Mouse (Mus musculus): ENCODE measurements at regions not wholly inside any gene's neighbourhood (a gene's known extent, or its start where the extent isn't known, plus 50 kb on each side); places are given as distances from the start of the nearest gene placed in this dataset.

DNA sequence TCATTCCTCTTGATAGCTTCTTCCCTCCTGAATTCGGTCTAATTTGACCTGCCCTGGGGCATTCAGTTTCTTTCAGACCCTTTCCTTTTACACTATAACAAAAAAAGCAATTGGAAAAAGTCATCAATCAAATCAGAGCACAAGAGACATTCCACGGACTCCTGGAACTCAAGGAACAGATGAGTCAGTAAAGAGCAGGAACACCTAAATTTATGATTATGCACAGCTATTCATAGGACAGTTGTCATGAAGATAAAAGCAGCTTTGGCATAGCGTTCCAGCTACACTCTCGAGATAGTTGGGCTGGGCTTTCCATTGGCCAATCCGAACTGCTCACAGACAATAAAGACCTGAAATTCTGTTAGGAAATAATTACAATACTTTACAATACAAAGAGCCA lies 2348.4 kb upstream of the Gm7489 start:
- DNase-seq (ENCODE audit: inconsistent age in 2 of 2, low spot score in 1 of 2) = peak in 1 of 2 experiments; percentile 29

DNA sequence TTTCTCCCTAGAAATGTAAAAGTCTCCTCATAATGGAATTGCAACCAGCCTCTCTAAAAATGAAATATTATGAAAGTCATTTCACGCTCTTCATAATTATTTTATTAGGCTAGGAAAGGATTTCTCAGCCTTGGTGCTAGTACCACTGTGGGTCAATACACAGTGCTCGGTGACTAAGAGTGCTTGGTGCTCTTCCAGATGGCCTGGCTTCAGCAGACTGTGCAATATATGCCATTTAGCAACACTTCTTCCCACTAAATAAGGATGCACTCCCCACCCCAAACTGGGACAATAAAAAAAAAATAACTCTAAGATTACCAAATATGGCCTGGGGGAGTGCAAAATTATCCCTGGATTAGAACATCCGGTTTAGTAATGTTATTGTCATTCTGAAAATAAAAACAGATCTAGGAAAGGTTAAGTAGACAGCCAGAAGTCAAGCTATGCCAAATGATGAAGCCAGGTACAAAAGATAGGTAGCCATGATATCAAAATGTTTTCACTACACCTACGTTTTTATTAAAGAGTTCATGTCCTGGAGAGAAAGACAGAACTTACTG lies 2333.4 kb upstream of the Gm7489 start:
- no peak for DNase-seq (ENCODE audit: inconsistent age in 2 of 2, low spot score in 1 of 2)

DNA sequence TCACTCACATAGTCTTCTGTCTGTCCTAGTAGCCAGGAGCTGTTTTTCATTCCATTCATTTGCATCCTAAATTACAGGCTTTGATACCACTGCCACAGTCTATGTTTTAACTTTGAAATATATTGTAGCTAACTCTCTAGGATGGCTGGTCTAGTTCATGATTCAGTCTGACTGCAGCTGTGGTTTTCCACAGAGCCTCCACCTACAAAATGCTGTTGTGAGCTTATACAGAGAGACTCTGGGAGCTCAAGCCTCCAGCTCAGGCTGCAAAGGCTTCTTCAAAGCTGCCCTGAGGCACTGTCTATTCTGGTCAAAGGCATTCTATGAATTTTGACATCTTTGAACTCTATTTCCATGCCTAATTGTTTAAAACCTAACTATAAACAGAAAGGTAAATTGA lies 2326.5 kb upstream of the Gm7489 start:
- DNase-seq (ENCODE audit: inconsistent age in 2 of 2, low spot score in 1 of 2) = no peak

DNA sequence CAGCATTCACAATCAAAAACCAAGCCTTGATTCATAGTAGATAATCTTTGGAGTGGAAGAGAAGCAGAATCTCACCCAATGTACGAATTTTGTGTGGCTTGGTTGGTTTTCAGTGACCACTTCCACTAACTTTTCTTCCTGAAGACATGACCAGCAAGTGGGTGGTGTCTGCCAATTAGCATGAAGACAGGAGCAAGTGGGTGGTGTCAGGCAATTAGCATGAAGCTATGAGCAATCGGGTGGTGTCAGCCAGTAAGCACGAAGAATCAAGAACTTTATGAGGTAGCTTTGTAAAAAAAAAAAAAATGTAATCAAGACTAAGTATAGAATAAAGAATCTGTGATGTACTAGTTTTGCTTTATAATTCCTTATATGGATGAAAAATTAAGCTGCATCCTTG lies 2319.2 kb upstream of the Gm7489 start:
- no peak for DNase-seq (ENCODE audit: inconsistent age in 2 of 2, low spot score in 1 of 2)

DNA sequence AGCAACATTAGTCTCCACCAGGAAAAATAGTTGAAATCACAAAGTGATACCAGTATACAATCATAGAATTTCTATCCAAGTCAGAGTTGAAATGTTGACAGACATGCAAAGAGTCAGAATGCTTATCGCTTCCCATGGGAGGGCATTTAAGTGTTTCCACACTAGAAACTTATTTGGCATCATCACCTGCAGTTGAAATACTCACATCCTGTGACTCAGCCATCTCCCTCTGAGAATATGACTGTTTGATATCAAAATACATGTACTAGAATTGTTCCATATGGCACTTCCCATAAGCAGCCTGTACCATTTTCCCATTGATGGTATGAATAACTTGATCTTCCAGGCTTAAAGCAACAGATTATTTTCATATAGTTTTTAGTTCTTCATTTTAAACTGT lies 2314.1 kb upstream of the Gm7489 start:
- no peak for DNase-seq (ENCODE audit: inconsistent age in 2 of 2, low spot score in 1 of 2)

DNA sequence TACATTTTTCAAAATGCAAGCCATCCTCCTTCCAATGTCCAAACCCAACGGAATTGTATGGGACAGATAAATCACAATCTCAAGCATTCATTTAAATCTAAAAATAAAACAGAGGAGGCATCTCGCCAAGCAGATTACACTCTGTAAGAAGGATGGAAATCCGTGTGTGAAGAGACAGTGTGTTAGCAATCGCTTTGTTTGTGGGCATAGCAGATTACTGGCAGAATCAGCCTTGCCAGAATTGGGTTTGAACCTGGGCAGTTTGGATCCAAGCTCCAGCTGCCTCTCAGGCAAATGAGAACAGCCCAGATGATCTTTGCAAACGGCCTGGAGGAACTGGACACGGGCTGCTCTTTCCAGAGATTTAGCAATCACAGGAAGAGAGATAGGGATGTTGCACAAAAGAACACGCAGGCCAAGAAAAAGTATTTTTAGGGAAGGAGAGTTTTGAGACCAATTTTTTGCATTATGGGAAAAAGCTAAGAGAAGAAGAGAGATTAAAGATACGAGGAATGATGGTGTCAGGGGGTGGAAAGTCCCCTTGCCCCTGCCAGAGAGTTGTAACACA lies 2310.1 kb upstream of the Gm7489 start:
- DNase-seq (ENCODE audit: inconsistent age in 2 of 2, low spot score in 1 of 2) = no peak

DNA sequence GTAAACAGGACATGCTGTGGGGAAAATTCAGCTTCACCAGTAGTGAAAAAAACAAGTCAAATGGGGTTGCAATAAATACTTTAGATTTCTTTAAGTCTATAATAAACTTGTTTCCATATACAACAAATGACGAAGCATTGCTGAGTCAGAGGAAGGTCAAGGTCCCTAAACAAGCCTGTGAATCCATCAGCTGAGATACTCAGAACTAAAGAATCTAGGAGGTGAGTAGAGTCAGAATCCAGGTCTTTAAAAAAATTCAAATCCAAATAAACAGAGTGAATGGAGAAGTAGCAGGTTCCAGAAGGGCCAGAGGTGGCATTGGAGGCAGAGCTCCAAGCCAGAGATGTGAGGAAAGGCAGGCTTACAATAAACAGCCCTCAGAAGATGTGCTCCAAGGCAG lies 2301.1 kb upstream of the Gm7489 start:
- peak in 1 of 2 experiments; percentile 34 for DNase-seq (ENCODE audit: inconsistent age in 2 of 2, low spot score in 1 of 2)

DNA sequence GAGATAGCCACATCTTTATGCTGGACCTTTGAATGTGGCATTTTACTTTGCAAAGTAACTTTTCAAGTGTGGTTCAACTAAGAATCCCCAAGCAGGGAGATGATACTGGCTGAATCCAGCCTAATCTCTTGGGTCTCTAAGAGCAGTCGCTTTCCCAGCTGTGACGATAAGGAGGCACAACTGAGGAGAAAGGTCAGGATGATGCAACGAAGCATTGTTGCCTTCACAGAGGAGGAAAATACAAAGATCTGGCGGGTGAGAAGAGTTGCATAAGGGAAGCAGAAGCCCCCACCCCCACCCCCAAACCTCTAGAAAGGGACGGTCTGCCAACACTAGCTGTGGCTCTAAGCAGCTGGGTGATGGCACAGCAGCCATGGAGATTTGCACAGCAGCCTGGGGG lies 2298.6 kb upstream of the Gm7489 start:
- DNase-seq (ENCODE audit: inconsistent age in 2 of 2, low spot score in 1 of 2) = no peak

DNA sequence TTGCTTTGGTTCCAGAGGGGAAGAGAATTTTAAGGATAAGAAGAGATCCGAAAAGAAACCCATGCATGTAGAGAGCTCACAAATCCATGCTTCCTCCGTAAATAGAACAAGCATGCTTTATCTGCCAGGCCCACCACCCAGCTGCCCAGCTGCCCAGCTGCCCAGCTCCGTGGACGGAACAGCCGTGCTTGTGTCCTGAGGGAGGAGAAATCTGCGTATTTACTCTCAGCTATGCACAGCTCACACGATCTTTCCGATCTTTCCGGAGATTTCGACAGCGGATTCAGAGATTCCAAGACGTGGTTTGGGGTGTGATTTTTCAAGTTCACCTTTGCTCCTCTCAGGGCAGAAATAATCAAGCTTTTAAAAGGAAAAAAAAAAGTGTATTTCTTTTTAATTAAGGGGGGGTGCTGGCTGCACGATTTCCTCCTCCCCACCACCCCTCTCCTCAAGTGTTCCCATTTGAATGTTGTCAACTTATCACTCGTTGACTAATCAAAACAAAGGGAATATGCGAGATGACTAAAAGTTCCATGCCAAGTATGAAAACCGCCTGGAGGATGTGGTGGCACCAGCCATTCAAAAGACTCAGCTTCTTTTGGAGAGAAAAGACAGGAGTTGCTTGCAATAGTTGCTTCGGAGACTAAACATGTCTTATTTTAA lies 2293.2 kb upstream of the Gm7489 start:
- no peak for DNase-seq (ENCODE audit: inconsistent age in 2 of 2, low spot score in 1 of 2)

DNA sequence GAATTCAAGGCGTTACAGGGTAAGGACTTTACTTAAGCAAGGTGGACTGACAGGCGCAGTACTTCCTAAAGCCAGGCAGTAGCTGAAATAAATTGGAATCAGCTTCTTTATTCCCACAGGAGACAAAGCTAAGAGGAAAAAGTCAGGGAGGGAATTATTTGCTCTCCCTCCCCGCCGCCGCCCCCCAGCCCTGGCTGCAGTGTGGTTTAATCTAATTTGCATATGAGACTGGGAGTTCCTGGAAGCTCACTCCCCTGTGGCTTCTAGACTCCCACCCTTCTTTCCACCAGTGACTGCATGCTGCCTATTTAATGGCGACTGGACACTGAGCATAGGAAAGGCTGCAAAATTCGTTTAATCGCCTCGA lies 2292.7 kb upstream of the Gm7489 start:
- peak in 1 of 2 experiments; percentile 39 for DNase-seq (ENCODE audit: inconsistent age in 2 of 2, low spot score in 1 of 2)

DNA sequence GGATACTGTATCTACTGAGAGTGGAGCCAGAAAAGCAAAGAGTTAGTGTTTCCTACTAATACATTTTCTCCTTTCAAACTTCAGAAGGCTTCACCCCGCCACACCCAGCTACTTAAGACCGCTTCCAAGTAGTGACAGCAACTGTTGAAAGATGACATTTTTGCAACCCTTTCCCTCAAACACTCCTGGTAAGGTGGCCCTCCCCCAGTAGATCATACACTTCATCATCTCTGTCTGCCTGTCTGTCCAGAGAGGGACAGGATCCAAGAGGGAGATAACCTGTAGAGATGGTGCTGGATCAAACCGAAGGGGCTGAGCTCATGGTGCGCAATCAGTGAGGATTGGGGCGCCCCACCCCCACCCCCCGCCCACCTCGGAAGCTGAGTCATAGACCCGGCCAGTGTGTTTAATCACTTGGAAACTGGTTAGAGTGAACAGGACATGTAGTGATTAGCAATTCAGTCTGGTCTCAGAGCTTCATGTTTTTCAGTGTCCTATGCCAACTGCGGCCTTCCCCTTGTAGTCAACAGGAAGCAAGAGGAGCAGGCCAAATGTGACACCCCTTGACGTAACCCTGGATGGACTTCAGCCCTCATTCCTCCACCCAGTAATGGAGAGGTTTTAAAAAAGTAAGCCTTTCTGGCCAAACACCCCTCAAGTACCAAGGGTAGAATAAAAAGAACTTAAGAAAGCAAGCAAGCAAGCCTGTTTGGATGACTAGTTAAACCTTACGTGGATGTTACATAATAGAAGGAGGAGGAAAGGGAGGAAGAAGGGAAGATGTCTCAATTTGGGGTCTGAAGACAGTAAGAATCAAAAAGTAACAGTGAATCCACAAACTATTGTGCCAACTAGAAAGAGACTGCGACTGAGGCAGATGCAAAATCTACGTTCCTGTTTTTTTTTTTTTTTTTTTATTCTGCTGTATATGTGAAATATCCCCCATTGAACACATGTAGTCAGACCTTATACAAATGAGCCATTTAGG lies 2291.9 kb upstream of the Gm7489 start:
- peak in 1 of 2 experiments; percentile 27 for DNase-seq (ENCODE audit: inconsistent age in 2 of 2, low spot score in 1 of 2)

DNA sequence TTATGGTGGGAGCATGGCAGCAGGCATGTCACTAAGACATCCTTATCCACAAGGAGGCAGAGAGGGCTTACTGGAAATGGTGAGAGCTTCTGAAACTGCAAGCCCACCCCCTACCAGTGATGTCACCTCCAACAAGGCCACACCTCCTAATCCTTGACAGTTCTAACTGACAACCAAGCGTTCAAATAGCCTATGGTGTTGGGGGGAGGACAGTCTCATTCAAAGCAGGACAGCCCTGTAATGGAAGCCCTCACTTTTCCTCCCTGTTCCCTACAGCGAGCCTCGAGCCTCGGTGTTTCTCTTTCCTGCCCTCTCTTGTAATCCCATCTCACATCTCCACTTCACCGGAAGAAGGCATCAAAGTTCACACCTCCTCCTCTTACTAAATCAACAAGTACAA lies 2290.6 kb upstream of the Gm7489 start:
- DNase-seq (ENCODE audit: inconsistent age in 2 of 2, low spot score in 1 of 2) = no peak

DNA sequence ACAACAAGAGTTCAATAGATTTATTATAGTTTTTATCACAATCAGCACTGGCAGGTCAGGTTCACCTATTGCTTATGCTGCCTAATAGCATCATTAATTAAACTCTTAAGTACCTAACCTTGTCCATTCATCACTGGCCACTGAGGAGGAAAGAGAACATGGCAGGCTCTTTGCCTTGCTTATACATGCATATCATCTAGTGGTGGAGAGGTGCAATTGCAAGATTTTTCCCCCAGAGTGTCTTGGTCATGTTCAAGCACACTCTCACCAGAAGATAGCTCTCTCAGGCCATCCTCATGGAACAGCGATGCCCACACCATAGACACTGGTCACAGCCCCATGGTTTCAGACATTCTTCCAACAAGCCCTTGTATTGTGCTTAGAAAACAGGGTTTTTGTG lies 2289.1 kb upstream of the Gm7489 start:
- DNase-seq (ENCODE audit: inconsistent age in 2 of 2, low spot score in 1 of 2) = peak in 1 of 2 experiments; percentile 69

DNA sequence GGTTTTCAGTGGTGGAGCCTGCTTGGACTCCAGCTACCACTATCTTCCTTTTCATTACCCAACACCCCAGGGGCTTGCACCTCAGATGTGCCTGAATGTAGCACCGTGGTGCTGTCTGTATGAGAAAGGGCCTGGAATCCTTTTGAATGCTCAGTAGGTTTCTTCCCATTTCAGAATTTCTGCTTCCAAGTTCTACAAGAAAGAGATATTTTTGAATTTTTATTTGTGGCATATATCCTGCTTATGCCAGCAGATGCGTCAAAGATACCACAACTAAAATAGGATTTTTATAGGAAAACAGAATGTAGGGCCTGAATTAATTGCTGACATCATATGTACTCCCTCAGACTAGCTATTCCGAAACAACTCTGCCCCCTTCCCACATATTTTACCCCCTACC lies 2286.9 kb upstream of the Gm7489 start:
- DNase-seq (ENCODE audit: inconsistent age in 2 of 2, low spot score in 1 of 2) = no peak

DNA sequence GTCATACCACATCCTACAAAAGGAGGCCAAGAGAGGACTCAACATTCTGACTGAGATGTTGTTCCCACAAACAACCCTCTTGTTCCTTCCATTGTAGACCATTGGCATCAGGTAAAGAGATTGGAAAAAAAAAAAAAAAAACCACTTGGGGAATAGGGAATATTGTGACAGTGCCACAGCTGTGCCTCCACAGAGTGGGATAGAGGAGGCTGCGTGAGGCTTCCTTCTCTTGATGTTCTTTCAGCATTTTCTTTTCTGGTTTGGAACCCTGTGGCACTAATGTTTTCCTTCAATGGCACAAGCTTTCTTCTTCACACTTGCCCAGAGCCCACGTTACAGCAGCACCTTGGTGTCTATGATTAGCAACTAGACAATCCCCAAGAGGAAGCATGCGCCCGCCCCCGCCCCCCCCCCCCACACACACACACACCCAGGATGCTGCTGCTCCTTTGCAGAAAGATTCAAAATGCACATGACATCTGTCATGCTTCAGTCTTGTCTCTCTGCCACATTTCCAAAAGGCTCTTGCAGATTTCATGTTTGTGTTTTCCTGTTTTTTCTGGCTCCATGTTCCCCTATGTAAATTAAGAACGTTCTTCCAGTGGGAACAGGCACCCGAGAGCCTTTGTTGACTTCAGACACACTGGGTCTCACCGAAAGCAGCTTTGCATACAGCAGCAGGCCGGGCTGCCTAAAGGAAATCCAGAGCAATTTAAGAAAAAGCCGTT lies 2283.4 kb upstream of the Gm7489 start:
- no peak for DNase-seq (ENCODE audit: inconsistent age in 2 of 2, low spot score in 1 of 2)

DNA sequence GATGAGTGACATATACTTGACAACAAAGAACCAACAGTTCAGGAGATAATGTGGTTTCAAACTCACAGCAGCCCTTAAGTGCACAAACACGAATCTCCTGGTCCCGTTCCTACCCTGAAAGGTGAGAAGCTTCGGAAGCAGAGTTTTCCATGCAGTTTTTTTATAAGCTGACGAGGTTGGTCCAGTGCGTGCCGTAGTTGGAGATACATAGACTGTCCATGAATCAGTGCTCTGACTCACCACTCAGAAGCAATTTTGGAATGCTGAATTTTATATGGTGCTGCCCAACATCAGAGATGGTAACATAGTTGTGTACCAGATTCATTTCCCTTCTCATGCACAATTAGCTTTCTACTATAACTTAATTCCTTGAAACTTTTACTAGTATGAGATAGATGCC lies 2263.3 kb upstream of the Gm7489 start:
- no peak for DNase-seq (ENCODE audit: inconsistent age in 2 of 2, low spot score in 1 of 2)

DNA sequence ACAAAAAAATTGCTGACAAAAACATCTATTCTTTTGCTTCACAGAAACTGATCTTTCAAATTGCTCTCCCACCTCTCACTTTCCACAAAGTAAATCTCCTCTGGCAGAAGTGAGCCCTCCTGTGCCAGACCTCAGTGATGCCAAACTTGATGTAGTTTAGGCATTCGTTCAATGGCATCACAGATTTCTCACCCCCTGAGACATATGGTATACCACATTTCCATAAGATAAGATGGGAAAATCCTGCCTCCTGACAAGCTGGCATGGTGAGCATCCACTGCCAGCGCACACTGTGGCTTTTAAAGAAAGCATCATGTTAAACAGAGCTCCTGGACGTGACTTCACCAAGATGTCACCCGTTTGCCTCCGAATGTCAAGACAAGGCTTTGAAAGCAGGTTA lies 2257.2 kb upstream of the Gm7489 start:
- no peak for DNase-seq (ENCODE audit: inconsistent age in 2 of 2, low spot score in 1 of 2)

DNA sequence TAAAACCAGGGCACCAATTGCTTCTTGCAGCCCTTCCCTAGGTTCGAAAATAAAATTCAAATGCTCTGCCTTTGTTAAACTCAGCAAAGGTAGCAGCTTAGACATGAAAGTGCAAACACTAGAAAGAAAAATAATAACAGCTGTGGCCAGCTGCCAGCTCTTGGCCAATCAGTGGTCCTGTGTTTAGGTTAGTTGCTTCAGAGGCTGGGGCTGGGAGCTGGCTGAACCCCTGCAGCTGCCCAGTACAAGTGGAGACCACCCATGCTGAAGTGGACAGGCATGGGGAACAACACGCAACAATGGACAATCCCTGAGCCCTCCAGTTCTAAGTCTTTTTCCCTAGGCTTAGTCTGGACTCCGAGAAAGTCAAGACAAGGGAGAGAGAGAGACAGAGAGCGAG lies 2256.2 kb upstream of the Gm7489 start:
- DNase-seq (ENCODE audit: inconsistent age in 2 of 2, low spot score in 1 of 2) = no peak

DNA sequence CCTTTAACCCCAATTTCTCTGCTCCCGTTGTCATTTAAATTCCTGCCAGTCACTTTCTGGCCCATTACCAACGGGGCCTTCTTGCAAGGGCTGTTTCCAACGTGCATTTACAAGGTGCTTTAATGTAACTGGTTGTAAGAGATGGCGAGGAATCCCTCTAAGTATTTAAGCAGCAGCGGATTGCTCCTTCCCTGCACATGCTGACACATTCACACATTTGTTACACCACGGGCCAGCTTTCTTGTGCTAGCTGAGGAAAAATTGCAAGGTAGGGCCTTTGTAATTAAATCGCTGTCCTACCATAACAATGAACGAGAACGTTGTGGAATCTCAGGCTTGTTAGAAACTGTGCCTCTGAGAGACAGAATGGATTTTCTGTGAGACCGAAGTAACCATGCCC lies 2252.8 kb upstream of the Gm7489 start:
- DNase-seq (ENCODE audit: inconsistent age in 2 of 2, low spot score in 1 of 2) = no peak

DNA sequence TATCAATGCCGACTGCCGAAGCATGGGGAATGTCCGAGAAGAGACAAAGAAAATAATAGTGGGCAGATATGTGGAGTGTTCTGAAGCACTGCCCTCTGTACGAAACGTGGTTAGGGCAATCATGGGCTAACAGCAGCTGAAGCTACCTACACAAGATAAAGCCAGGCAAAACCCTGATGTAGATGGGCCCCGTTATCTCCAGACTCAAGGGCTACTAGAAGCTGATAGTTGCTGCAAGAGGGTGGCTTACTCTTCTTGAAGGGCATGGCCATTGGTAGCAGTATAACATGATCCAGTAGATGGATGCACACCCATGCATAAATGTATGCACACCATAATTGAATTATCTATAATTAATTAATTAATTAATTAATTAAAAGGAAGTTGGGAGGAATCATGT lies 2251.6 kb upstream of the Gm7489 start:
- no peak for DNase-seq (ENCODE audit: inconsistent age in 2 of 2, low spot score in 1 of 2)

DNA sequence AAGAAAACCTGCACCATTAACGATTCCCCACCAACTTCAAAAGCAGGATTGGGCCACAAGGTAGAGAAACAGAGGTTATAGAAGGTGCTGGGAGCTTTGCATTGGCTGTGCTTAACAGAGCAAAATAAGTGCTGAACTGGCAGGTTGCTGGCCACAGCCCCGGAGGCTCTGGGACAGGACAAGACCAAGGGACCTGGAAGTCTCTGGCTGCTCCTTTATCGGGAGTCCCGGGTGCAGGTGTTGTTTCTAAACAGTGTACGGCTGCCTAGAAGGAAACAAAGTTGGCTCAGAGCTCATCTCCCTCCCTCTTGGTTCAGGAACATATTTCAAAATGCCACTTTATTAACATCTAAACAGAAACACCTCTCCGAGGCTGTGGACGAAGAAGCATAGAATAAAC lies 2250.0 kb upstream of the Gm7489 start:
- no peak for DNase-seq (ENCODE audit: inconsistent age in 2 of 2, low spot score in 1 of 2)

Data from adrenal gland, adult (tissue).